Mouse (Mus musculus) heart, adult 2 months (tissue): ENCODE data around the gene Ago1.

Experiments
- CTCF ChIP-seq: fragments of 200-600 bp; IDR thresholded peaks from 2 replicates; pipeline ENCODE4 v1.8.1; 2022; ENCODE audit warnings: antibody characterized with exemption, mild to moderate bottlenecking, moderate library complexity
- EP300 ChIP-seq: fragments of 200-500 bp; IDR thresholded peaks from 2 replicates; pipeline ENCODE4 v1.6.1; 2011; ENCODE audit warnings: low read depth, low read length, control low read depth; ENCODE audit not compliant: insufficient read depth
- POLR2A ChIP-seq: fragments of 200-500 bp; IDR thresholded peaks from 2 replicates; pipeline ENCODE4 v1.6.1; 2011; ENCODE audit warnings: mild to moderate bottlenecking, low read depth, low read length, control low read depth; ENCODE audit not compliant: insufficient read depth

GRCm38 (mm10) chr4:126482951-126483350 lies 14.6 kb upstream of the Ago1 start:
- no peak for TF ChIP-seq POLR2A
- TF ChIP-seq CTCF = no peak
- TF ChIP-seq EP300 = no peak
